Mouse (Mus musculus) olfactory bulb, adult 2 months (tissue): ENCODE measurements around the gene Dnah2.

Experiments used
- CTCF ChIP-seq: fragments of 200-500 bp; IDR thresholded peaks from 2 replicates; pipeline ENCODE4 v1.5.1; 2012; ENCODE audit warnings: low read depth, mild to moderate bottlenecking, low read length, moderate library complexity; ENCODE audit not compliant: insufficient read depth
- POLR2A ChIP-seq: fragments of 200-500 bp; IDR thresholded peaks from 2 replicates; pipeline ENCODE4 v1.6.1; 2012; ENCODE audit warnings: mild to moderate bottlenecking, low read depth, low read length, moderate library complexity; ENCODE audit not compliant: insufficient read depth

- TF ChIP-seq POLR2A (no peak), CTCF (no peak)
These were observed 5.7 kb upstream of the Dnah2 start for GRCm38 (mm10) chr11:69554539-69555140.
